Mouse (Mus musculus) ES-Bruce4 (cell line): ENCODE measurements around the gene Zfr2.

Experiments
- CTCF ChIP-seq: IDR thresholded peaks from one replicate; pipeline ENCODE4 v1.8.1; 2011; ENCODE audit warnings: low read depth, low read length
- EP300 ChIP-seq: IDR thresholded peaks from 2 replicates; pipeline ENCODE4 v1.6.1; 2011; ENCODE audit warnings: low read depth, low read length; ENCODE audit not compliant: insufficient read depth

DNA sequence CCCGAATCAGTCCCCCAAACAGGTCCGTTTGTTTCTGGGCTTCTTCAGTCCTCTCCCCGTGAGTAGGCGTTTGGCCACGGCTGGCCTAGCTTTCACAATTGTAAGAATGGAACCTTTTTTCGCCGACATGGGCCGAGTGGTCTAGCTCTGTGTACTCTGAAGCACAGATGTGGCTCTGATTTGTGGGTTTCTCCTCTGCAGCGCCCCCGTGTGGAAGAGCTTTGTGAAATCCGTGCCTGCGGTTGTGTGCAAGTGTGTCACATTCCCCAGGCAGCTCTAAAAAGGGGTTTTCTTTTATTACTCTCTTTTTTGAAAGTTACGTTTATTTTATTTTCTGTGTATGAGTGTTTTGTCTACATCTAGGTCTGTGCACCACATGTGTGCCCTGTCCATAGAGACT lies 7.9 kb downstream of the Zfr2 start:
- TF ChIP-seq CTCF (no peak), EP300 (no peak)
